Mouse (Mus musculus) testis, adult 2 months (tissue): ENCODE measurements around the gene Fbxw4. TPM values are rescaled to one million over a fixed set of nuclear protein-coding genes. Genes with fewer than 3 reads are reported as not detected.

Experiments
- H3K27ac ChIP-seq: fragments of 200-500 bp; 2 replicates; pipeline ENCODE4 v1.5.1; 2012; ENCODE audit warnings: low read depth, low read length; ENCODE audit not compliant: control insufficient read depth, insufficient read depth
- H3K27me3 ChIP-seq: fragments of 200-500 bp; 2 replicates; pipeline ENCODE4 v1.6.1; 2012; ENCODE audit warnings: mild to moderate bottlenecking, low read length, moderate library complexity; ENCODE audit not compliant: control insufficient read depth, insufficient read depth
- H3K36me3 ChIP-seq: fragments of 200-500 bp; 2 replicates; pipeline ENCODE4 v1.6.1; 2012; ENCODE audit warnings: mild to moderate bottlenecking, low read length; ENCODE audit not compliant: control insufficient read depth, insufficient read depth
- H3K4me1 ChIP-seq: fragments of 200-500 bp; 2 replicates; pipeline ENCODE4 v1.6.1; 2012; ENCODE audit warnings: low read length; ENCODE audit not compliant: control insufficient read depth, insufficient read depth
- H3K4me3 ChIP-seq: fragments of 200-500 bp; 2 replicates; pipeline ENCODE4 v1.5.1; 2012; ENCODE audit warnings: low read depth, mild to moderate bottlenecking, low read length, moderate library complexity, mixed read lengths; ENCODE audit not compliant: control insufficient read depth
- CTCF ChIP-seq: fragments of 200-500 bp; IDR thresholded peaks from 2 replicates; pipeline ENCODE4 v1.5.1; 2012; ENCODE audit warnings: low read depth, mild to moderate bottlenecking, inconsistent platforms, low read length, moderate library complexity; ENCODE audit not compliant: control insufficient read depth, insufficient read depth, insufficient replicate concordance
- POLR2A ChIP-seq: fragments of 200-500 bp; IDR thresholded peaks from 2 replicates; pipeline ENCODE4 v1.6.1; 2012; ENCODE audit warnings: low read depth, mild to moderate bottlenecking, inconsistent platforms, low read length, moderate library complexity; ENCODE audit not compliant: control insufficient read depth
- polyA plus RNA-seq: library from polyadenylated mRNA; depleted of rRNA; stranded (reverse); fragments of >200 nt; gene quantifications from 2 replicates; pipeline ENCODE4 v1.2.3, GENCODE M21; 2012

The Fbxw4 gene
- polyA plus RNA-seq, 1 experiment: 21.5 TPM

DNA sequence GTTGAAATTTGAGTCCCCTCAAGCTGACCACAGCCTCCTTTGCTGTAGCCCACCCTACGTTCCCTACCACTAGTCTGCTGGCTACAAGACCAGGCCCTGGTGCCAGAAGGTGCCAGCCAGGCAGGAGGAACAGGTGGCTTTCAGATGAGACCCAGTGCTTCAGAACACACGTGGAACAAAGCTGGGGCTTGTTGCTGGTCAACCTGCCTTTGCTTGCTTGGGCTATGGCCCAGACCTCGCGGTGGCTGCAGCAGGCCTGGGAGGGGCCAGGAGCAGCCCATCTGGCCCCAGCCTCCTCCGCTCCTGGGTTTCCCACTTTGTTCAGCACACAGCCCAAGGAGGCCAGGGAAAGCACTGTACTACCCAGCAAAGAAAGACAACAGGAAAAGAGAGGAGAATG is 49.3 kb downstream of the Fbxw4 start:
- no peak for TF ChIP-seq POLR2A
- Histone ChIP-seq H3K27ac (no peak overlapping the region), H3K36me3 (no peaks in the 10 kb centered on the region), H3K4me1 (no peaks in the 10 kb centered on the region), H3K4me3 (no peak overlapping the region), H3K27me3 (no peaks in the 10 kb centered on the region)

DNA sequence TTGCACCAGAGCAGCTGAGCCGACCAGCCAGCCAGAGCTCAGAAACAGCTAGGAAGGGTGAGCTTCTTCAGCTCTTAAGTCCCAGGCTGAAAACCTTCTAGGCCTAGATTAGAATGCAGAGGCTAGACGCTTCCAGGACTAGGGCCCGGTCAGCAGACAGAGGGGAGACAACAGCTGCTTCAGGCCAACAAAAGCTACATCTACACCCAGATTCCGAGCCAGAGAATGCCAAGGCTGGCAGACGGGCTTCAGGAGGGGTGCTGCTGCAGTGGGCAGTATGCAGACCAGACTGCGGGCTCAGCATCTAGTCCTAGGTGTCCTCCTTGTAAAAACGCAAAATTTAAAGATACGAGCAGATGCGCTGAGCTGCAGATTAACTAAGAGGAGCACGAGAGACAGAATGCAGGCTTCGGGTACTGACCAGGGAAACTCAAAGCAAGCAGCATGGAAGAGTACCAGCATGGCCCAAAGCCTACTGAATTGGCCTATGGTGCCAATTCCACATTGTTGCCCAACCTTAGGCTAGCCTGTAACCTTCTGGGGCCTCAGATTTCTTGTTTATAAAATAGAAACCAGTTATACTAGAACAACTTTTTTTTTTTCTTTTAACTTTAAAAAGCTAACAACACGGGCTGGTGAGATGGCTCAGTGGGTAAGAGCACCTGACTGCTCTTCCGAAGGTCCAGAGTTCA is 51.3 kb downstream of the Fbxw4 start:
- Histone ChIP-seq H3K27me3 (no peaks in the 10 kb centered on the region), H3K36me3 (no peaks in the 10 kb centered on the region), H3K27ac (no peak overlapping the region), H3K4me3 (no peak overlapping the region), H3K4me1 (no peaks in the 10 kb centered on the region)
- TF ChIP-seq POLR2A (no peak), CTCF (no peak)

DNA sequence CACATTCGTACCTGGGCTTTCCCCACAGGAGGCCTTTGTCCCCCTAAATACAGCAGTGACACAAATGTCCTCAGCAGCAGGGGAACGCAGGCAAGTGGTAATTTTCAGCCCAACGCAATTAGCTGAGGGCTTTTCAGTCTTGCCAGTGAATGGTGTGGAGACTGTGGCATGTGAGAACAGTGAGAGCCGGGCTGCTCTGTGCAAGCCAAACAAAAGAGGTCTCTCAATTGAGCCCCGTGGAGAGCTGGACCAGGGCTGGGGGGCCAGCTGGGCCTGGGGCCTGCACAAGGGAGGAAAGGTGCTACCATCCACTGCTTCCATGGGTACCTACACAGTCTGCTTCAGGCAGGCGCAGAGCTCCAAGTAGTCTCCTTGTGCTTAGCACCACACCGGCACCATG is 52.6 kb downstream of the Fbxw4 start:
- H3K27ac ChIP-seq: no peak overlapping the region
- H3K27me3 ChIP-seq: no peaks in the 10 kb centered on the region
- no peak overlapping the region for H3K4me3 ChIP-seq
- H3K4me1 ChIP-seq: no peaks in the 10 kb centered on the region
- no peaks in the 10 kb centered on the region for H3K36me3 ChIP-seq
- TF ChIP-seq POLR2A (no peak), CTCF (no peak)

DNA sequence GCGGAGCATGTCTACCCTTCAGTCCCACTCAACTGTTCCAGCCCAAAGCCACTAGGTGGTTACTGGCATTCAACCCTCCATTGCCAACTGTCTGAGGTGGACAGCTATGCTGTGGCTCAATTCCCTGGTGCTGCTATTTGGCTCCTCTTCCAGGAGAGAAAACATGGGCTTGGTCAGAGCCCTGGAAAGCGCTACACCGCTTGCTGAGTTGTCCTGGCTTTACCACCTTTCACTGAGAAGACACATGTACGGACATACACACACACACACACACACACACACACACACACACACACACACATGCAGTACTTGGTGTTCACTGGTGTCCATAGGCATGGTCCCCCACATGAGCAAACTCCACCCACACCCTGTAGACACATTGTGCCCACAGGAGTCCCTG is 53.4 kb downstream of the Fbxw4 start:
- Histone ChIP-seq H3K27ac (no peak overlapping the region), H3K36me3 (no peaks in the 10 kb centered on the region), H3K4me3 (no peak overlapping the region), H3K4me1 (no peaks in the 10 kb centered on the region), H3K27me3 (no peaks in the 10 kb centered on the region)
- no peak for TF ChIP-seq CTCF
- no peak for TF ChIP-seq POLR2A

DNA sequence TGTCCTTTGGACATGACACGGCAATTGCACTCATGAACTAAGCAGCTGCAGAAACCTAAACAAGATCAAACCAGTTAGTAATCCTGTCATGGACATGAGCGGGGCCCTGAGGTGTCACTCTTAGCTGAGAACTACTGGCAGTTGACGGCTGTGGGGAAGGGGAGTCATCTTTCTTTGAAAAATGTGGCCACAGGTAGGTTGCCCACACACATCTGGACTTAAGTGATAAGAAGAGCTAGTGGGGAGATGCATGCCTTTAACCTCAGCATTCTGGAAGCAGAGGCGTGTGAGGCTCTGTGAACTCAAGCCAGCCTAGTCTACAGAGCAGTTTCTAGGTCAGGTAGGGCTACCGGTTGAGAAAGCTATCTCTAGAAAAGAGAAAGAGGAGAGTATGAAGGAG is 57.5 kb downstream of the Fbxw4 start:
- H3K27ac ChIP-seq: no peak overlapping the region
- no peaks in the 10 kb centered on the region for H3K36me3 ChIP-seq
- H3K4me1 ChIP-seq: no peaks in the 10 kb centered on the region
- no peak overlapping the region for H3K4me3 ChIP-seq
- no peak for TF ChIP-seq POLR2A
- H3K27me3 ChIP-seq: no peaks in the 10 kb centered on the region

DNA sequence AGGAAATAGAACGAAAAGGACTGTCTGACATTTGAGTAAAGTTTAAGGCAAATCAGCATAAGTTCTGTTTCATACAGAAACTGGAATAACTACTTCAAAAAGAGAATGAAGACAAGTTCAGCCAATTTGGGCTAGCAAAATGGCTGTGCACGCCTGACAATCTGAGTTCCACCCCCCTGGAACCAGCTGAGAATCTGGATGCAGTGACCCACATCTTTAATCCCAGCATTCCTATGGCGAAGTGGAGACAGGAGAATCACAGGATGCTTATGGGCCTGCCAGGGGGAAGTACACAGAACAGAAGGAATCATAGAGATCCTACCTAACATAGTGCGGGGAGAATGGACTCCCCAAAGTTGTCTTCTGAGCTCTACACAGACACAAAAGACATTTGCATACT is 63.0 kb downstream of the Fbxw4 start:
- Histone ChIP-seq H3K36me3 (no peaks in the 10 kb centered on the region), H3K27me3 (no peaks in the 10 kb centered on the region), H3K4me3 (no peak overlapping the region), H3K27ac (no peak overlapping the region), H3K4me1 (no peaks in the 10 kb centered on the region)
- TF ChIP-seq CTCF (no peak), POLR2A (no peak)

DNA sequence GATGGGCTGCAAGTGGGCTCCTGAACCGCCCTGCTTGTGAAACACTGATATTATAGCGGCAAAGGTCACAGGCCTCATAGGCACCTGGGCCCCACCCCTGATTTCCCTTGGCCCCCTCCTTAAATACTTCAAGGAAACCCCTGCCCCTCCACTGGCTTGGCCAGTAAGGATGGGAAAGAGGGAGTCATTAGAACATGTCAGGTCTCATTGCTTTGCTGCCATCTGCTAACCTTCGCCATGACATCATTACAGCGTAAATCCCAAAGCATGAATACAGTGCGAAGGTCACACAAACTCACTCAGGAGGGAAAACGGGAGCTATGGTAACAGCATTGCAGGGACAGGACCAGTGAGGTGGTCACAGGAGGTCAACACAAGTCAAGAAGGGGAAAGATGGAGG is 63.7 kb downstream of the Fbxw4 start:
- no peaks in the 10 kb centered on the region for H3K4me1 ChIP-seq
- no peaks in the 10 kb centered on the region for H3K27me3 ChIP-seq
- H3K4me3 ChIP-seq: no peak overlapping the region
- TF ChIP-seq CTCF: no peak
- TF ChIP-seq POLR2A: no peak
- no peaks in the 10 kb centered on the region for H3K36me3 ChIP-seq
- H3K27ac ChIP-seq: no peak overlapping the region

DNA sequence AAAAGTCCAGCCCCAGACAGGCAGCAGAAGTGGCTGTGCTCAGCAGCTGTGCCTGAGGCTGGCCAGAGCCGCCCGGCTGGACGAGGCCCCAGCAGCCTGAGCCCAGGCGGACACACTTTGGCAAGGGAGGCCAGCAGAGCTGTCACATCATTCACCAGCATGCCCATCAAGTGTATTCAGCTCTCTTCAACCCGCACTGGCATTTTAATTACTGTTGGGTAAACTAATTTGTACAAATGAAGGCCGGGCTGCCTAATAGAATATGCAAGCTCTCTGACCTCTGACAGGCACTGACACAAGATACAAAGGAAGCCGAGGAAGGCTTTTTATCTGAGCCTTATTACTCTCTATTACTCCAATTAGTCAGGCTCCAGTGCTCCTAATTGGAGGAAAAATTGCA is 64.1 kb downstream of the Fbxw4 start:
- no peak overlapping the region for H3K27ac ChIP-seq
- H3K4me1 ChIP-seq: no peaks in the 10 kb centered on the region
- no peak overlapping the region for H3K4me3 ChIP-seq
- no peaks in the 10 kb centered on the region for H3K36me3 ChIP-seq
- TF ChIP-seq POLR2A: no peak
- no peak for TF ChIP-seq CTCF
- H3K27me3 ChIP-seq: no peaks in the 10 kb centered on the region
